Mouse (Mus musculus): ENCODE data around the gene Lgi2. TPM values are rescaled to one million over a fixed set of nuclear protein-coding genes. Genes with fewer than 3 reads are reported as not detected.

Lgi2 gene
- polyA plus RNA-seq, 1 experiment from 2014 or later: 3.8 TPM

- H3K36me3 ChIP-seq (ENCODE audit: insufficient read depth, low read length): no peaks in the 10 kb centered on the region
- no peaks in the 10 kb centered on the region for H3K27me3 ChIP-seq (ENCODE audit: insufficient read depth, low read length)
- peak overlapping the region; percentile 93 for H3K4me2 ChIP-seq (ENCODE audit: low read length)
- 7% methylated on average over 17 of the region's 17 CpGs for WGBS
- H3K9ac ChIP-seq (ENCODE audit: low read depth, low read length): peak overlapping the region; percentile 54; the same call in 1 of the 2 replicates
- DNase-seq (ENCODE audit: low spot score): no peak
- no peak for TF ChIP-seq CTCF (IDR thresholded peaks at IDR 0.05; ENCODE audit: low read depth)
- H3K27ac ChIP-seq: no peak overlapping the region
- ATAC-seq (replicated peaks; ENCODE audit: low FRiP score, low read depth): peak; percentile 37
- H3K4me1 ChIP-seq (replicated peaks; ENCODE audit: insufficient read depth, low read length): peaks cover 8% of the 10 kb centered on the region; the same call in 1 of the 2 replicates
- peak overlapping the region; percentile 61 for H3K4me3 ChIP-seq (replicated peaks; ENCODE audit: low read depth, low read length)
- no peaks in the 10 kb centered on the region for H3K9me3 ChIP-seq (replicated peaks; ENCODE audit: low read length)
These were observed 949 bp downstream of the Lgi2 start for GRCm38 (mm10) chr5:52565214-52565812.

GRCm38 (mm10) chr5:52564351-52564750, 1.9 kb downstream of the Lgi2 start:
- Histone ChIP-seq H3K9ac (ENCODE audit: low read depth, low read length) (no peak overlapping the region), H3K4me2 (ENCODE audit: low read length) (no peak overlapping the region), H3K27ac (no peak overlapping the region), H3K4me3 (replicated peaks; ENCODE audit: low read depth, low read length) (no peak overlapping the region), H3K36me3 (ENCODE audit: insufficient read depth, low read length) (no peaks in the 10 kb centered on the region), H3K27me3 (ENCODE audit: insufficient read depth, low read length) (no peaks in the 10 kb centered on the region), H3K4me1 (replicated peaks; ENCODE audit: insufficient read depth, low read length) (peaks cover 8% of the 10 kb centered on the region; the same call in 1 of the 2 replicates), H3K9me3 (replicated peaks; ENCODE audit: low read length) (no peaks in the 10 kb centered on the region)
- WGBS: 54% methylated on average over 3 of the region's 3 CpGs
- DNase-seq (ENCODE audit: low spot score): no peak
- TF ChIP-seq CTCF (IDR thresholded peaks at IDR 0.05; ENCODE audit: low read depth): no peak
- no peak for ATAC-seq (replicated peaks; ENCODE audit: low FRiP score, low read depth)

- no peak overlapping the region for H3K4me3 ChIP-seq (replicated peaks; ENCODE audit: low read depth, low read length)
- DNase-seq (ENCODE audit: low spot score): no peak
- no peaks in the 10 kb centered on the region for H3K9me3 ChIP-seq (replicated peaks; ENCODE audit: low read length)
- no peak for ATAC-seq (replicated peaks; ENCODE audit: low FRiP score, low read depth)
- no peaks in the 10 kb centered on the region for H3K27me3 ChIP-seq (ENCODE audit: insufficient read depth, low read length)
- WGBS: 80% methylated on average over 8 of the region's 8 CpGs
- TF ChIP-seq CTCF (IDR thresholded peaks at IDR 0.05; ENCODE audit: low read depth): no peak
- no peak overlapping the region for H3K4me2 ChIP-seq (ENCODE audit: low read length)
- H3K4me1 ChIP-seq (replicated peaks; ENCODE audit: insufficient read depth, low read length): peaks cover 2% of the 10 kb centered on the region; the same call in 1 of the 2 replicates
- no peaks in the 10 kb centered on the region for H3K36me3 ChIP-seq (ENCODE audit: insufficient read depth, low read length)
- H3K27ac ChIP-seq: no peak overlapping the region
- H3K9ac ChIP-seq (ENCODE audit: low read depth, low read length): no peak overlapping the region
These were observed 6.0 kb downstream of the Lgi2 start for GRCm38 (mm10) chr5:52560240-52560639.

- H3K9me3 ChIP-seq (replicated peaks; ENCODE audit: low read length): no peaks in the 10 kb centered on the region
- no peak for TF ChIP-seq CTCF (IDR thresholded peaks at IDR 0.05; ENCODE audit: low read depth)
- H3K4me2 ChIP-seq (ENCODE audit: low read length): no peak overlapping the region
- no peaks in the 10 kb centered on the region for H3K36me3 ChIP-seq (ENCODE audit: insufficient read depth, low read length)
- no peaks in the 10 kb centered on the region for H3K27me3 ChIP-seq (ENCODE audit: insufficient read depth, low read length)
- no peak overlapping the region for H3K27ac ChIP-seq
- H3K9ac ChIP-seq (ENCODE audit: low read depth, low read length): no peak overlapping the region
- WGBS: 76% methylated on average over 7 of the region's 7 CpGs
- DNase-seq (ENCODE audit: low spot score): no peak
- ATAC-seq (replicated peaks; ENCODE audit: low FRiP score, low read depth): no peak
- H3K4me3 ChIP-seq (replicated peaks; ENCODE audit: low read depth, low read length): no peak overlapping the region
- peaks cover 5% of the 10 kb centered on the region; the same call in 1 of the 2 replicates for H3K4me1 ChIP-seq (replicated peaks; ENCODE audit: insufficient read depth, low read length)
These were observed 10.7 kb downstream of the Lgi2 start for GRCm38 (mm10) chr5:52555526-52555925.

GRCm38 (mm10) chr5:52551318-52551632, 15.0 kb downstream of the Lgi2 start:
- TF ChIP-seq CTCF (IDR thresholded peaks at IDR 0.05; ENCODE audit: low read depth): no peak
- no peaks in the 10 kb centered on the region for H3K9me3 ChIP-seq (replicated peaks; ENCODE audit: low read length)
- no peaks in the 10 kb centered on the region for H3K27me3 ChIP-seq (ENCODE audit: insufficient read depth, low read length)
- no peak overlapping the region for H3K4me2 ChIP-seq (ENCODE audit: low read length)
- no peaks in the 10 kb centered on the region for H3K36me3 ChIP-seq (ENCODE audit: insufficient read depth, low read length)
- H3K9ac ChIP-seq (ENCODE audit: low read depth, low read length): no peak overlapping the region
- no peak for DNase-seq (ENCODE audit: low spot score)
- 66% methylated on average over 3 of the region's 3 CpGs for WGBS
- no peak for ATAC-seq (replicated peaks; ENCODE audit: low FRiP score, low read depth)
- no peak overlapping the region for H3K27ac ChIP-seq
- H3K4me1 ChIP-seq (replicated peaks; ENCODE audit: insufficient read depth, low read length): peaks cover 5% of the 10 kb centered on the region; the same call in 1 of the 2 replicates
- no peak overlapping the region for H3K4me3 ChIP-seq (replicated peaks; ENCODE audit: low read depth, low read length)

- ATAC-seq (replicated peaks; ENCODE audit: low FRiP score, low read depth) (no peak), DNase-seq (ENCODE audit: low spot score) (no peak)
- Histone ChIP-seq H3K27me3 (ENCODE audit: insufficient read depth, low read length) (no peaks in the 10 kb centered on the region), H3K4me3 (replicated peaks; ENCODE audit: low read depth, low read length) (no peak overlapping the region), H3K4me1 (replicated peaks; ENCODE audit: insufficient read depth, low read length) (peaks cover 5% of the 10 kb centered on the region; the same call in 1 of the 2 replicates), H3K27ac (no peak overlapping the region), H3K4me2 (ENCODE audit: low read length) (no peak overlapping the region), H3K9ac (ENCODE audit: low read depth, low read length) (no peak overlapping the region), H3K36me3 (ENCODE audit: insufficient read depth, low read length) (no peaks in the 10 kb centered on the region), H3K9me3 (replicated peaks; ENCODE audit: low read length) (no peaks in the 10 kb centered on the region)
- WGBS: 74% methylated on average over 13 of the region's 13 CpGs
- no peak for TF ChIP-seq CTCF (IDR thresholded peaks at IDR 0.05; ENCODE audit: low read depth)
These were observed 15.5 kb downstream of the Lgi2 start for GRCm38 (mm10) chr5:52550613-52551317.

All from kidney, postnatal 0 days (tissue).